Mouse (Mus musculus): ENCODE measurements around the gene Gm27021.
A peak's percentile ranks its signal among the peaks of the same experiment; 100 is the strongest.

GRCm38 (mm10) chr8:120569939-120570715, 97.8 kb downstream of the Gm27021 start:
- peak; percentile 77 for TF ChIP-seq CTCF (IDR thresholded peaks at IDR 0.05; ENCODE audit: borderline replicate concordance, insufficient read depth, low read length)
- TF ChIP-seq POLR2A (IDR thresholded peaks at IDR 0.05; ENCODE audit: low read depth, low read length) = no peak
